Mouse (Mus musculus) left cerebral cortex, adult 8-10 months (tissue): ENCODE data around the gene Lsm7. TPM values are rescaled to one million over a fixed set of nuclear protein-coding genes. Genes with fewer than 3 reads are reported as not detected.

Experiments used
- DNase-seq, 2 experiments: peaks; one replicate each; pipeline ENCODE4 v3.0.0; 2022; ENCODE audit warnings: low spot score in 2 of 2
- total RNA-seq, 4 experiments: library from RNA; stranded (reverse); gene quantifications; 2 replicates each; pipeline ENCODE4 v1.2.4; 2022

The Lsm7 gene
- total RNA-seq, 4 experiments from 2014 or later = 35.4 to 57.9 (median 48.2) TPM

- DNase-seq = no peak
Measured at GRCm38 (mm10) chr10:80876594-80876993, 21.6 kb upstream of the Lsm7 start.

GRCm38 (mm10) chr10:80876028-80876427 lies 21.0 kb upstream of the Lsm7 start:
- DNase-seq = no peak

GRCm38 (mm10) chr10:80874035-80874434 lies 19.0 kb upstream of the Lsm7 start:
- no peak for DNase-seq

- DNase-seq = no peak
Measured at GRCm38 (mm10) chr10:80871581-80871980, 16.6 kb upstream of the Lsm7 start, which contains the start of gene Tmprss9. Tmprss9 (plus strand) TSS chr10:80871848.

GRCm38 (mm10) chr10:80870993-80871392 lies 16.0 kb upstream of the Lsm7 start:
- no peak for DNase-seq

- DNase-seq = no peak
Measured at GRCm38 (mm10) chr10:80864446-80864845, 9.4 kb upstream of the Lsm7 start.

GRCm38 (mm10) chr10:80862305-80862704 lies 7.3 kb upstream of the Lsm7 start:
- no peak for DNase-seq

- DNase-seq = no peak
Measured at GRCm38 (mm10) chr10:80858350-80858935, 3.4 kb upstream of the Lsm7 start.

- DNase-seq = no peak
Measured at GRCm38 (mm10) chr10:80857848-80858247, 2.8 kb upstream of the Lsm7 start.

GRCm38 (mm10) chr10:80857386-80857785 lies 2.4 kb upstream of the Lsm7 start:
- peak in 1 of 2 experiments; percentile 55 for DNase-seq

- DNase-seq = no peak
Measured at GRCm38 (mm10) chr10:80856908-80857307, 1.9 kb upstream of the Lsm7 start.

- no peak for DNase-seq
Measured at GRCm38 (mm10) chr10:80856267-80856666, 1.3 kb upstream of the Lsm7 start.

- DNase-seq = no peak
Measured at GRCm38 (mm10) chr10:80855749-80856073, 702 bp upstream of the Lsm7 start.

GRCm38 (mm10) chr10:80848571-80848970 lies 6.4 kb downstream of the Lsm7 start:
- no peak for DNase-seq

- DNase-seq = peak in 1 of 2 experiments; percentile 72
Measured at GRCm38 (mm10) chr10:80845732-80846131, 9.3 kb downstream of the Lsm7 start.

- DNase-seq = no peak
Measured at GRCm38 (mm10) chr10:80845055-80845693, 9.8 kb downstream of the Lsm7 start.

- DNase-seq = no peak
Measured at GRCm38 (mm10) chr10:80843931-80844547, 11.0 kb downstream of the Lsm7 start, which contains the start of gene Lingo3. Lingo3 (minus strand) TSS chr10:80844039.

- no peak for DNase-seq
Measured at GRCm38 (mm10) chr10:80843087-80843930, 11.7 kb downstream of the Lsm7 start.

GRCm38 (mm10) chr10:80842334-80842733 lies 12.7 kb downstream of the Lsm7 start:
- DNase-seq = peak in 1 of 2 experiments; percentile 67

GRCm38 (mm10) chr10:80841685-80842084 lies 13.3 kb downstream of the Lsm7 start:
- DNase-seq = no peak

GRCm38 (mm10) chr10:80839848-80840247 lies 15.2 kb downstream of the Lsm7 start:
- no peak for DNase-seq
